Mouse (Mus musculus) mouse embryonic stem cell (cell line): ENCODE data around the gene Phactr1.

ENCODE experiments used
- in situ Hi-C, 2 experiments: fragments of 300-500 bp; cut with MboI; formaldehyde crosslinking; loops; 1 replicate in 1 of 2; 3 replicates in 1 of 2; pipeline ENCODE4 v1.14.3; 2019 to 2020; ENCODE audit warnings: low sequenced_read_pairs in 2 of 2, low pct_unique_long_range_greater_than_20kb in 1 of 2, mixed read lengths in 1 of 2; ENCODE audit not compliant: unreplicated experiment in 1 of 2

Phactr1 gene

DNA sequence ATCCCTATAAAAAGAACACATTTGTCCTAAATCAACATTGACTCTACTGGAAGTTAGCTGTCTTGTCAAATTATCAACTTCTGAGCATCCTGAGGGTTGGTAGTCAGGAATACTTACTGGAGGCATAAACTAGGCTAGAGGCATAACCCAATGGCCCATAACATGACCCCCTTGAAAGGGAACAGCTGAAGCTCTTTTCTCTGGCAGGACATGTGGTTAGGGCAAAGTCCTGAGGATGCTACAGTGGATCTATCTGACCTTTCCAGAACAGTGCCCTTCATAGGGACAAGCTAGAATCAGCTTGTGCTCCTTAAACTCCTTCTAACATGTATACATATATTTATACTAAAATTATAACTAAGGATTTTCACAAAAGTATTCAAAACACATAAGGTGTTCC, 61.8 kb downstream of the Phactr1 start:
- in situ Hi-C loops, result no loop called here

DNA sequence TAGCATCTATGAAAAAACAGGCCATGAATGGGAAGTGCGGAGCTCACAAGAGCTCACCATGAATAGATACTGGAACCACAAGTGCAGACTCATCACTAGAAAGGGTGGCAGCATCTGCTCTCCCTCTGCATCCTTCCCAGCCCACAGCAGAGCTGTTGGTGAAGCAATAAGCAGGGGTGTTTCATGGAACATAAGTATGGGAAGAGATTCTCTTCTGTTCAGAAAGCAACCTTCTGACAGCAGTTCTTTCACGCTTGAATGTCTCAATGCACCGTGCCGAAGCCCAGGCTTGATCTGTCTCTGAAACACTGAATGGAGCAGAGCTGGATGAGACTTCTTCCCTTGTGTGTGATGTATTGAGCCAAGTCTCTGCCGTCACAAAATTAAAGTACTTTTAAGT, 64.0 kb downstream of the Phactr1 start:
- in situ Hi-C loops, result no loop called here

- in situ Hi-C loops, result no loop called here
Observed at GRCm38 (mm10) chr13:42757654-42758400, 77.4 kb downstream of the Phactr1 start.

DNA sequence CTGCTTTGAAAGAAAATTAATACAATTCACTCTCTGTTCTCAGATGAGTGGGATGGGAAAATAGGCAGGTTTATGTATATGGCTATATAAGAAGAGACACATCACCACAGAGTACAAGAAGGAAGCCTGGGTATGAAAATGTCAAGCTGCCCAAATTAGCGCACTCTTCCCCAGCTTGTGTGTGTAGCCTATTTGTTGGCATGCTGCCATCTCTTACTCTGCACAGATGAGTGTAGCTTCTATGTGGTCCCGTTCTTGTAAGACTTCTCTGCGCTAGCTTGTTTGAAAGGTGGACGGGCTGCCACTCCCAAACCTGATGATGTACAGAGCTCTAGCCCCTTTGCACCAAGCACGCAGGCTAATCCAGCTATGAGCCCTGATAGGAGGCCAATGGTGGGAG, 78.7 kb downstream of the Phactr1 start:
- in situ Hi-C loops, result no loop called here

DNA sequence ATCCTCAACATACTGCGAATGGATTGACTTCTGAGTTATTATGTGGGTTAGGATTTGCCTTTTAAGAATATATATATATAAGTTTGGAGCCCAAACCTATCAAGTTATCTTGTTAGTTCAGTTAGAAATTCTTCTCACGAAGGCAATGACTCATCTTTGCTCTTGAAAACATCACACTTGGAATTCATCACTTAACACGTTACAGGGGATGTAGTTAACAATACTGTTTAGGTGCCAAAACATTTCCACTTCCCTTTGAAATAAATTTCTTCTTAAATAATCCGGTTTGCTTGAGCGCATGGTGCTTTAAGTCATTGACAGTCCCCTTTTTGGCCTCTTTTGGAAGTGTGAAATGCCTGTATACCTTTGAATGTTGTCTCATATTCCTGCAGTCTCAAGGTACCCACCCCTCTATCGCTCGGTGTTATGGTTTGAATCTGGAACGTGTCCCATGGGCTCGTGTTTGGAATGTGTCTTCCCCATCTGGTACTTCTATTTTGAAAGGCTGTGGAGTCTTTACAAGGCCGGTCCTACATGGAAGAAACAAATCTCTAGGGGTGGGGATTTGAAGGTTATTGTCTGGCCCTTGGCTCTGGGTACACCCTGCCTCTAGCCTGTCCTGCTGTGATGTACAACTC, 80.6 kb downstream of the Phactr1 start:
- in situ Hi-C loops, result no loop called here

- in situ Hi-C loops, result no loop called here
Observed at GRCm38 (mm10) chr13:42772314-42772713, 91.9 kb downstream of the Phactr1 start.

DNA sequence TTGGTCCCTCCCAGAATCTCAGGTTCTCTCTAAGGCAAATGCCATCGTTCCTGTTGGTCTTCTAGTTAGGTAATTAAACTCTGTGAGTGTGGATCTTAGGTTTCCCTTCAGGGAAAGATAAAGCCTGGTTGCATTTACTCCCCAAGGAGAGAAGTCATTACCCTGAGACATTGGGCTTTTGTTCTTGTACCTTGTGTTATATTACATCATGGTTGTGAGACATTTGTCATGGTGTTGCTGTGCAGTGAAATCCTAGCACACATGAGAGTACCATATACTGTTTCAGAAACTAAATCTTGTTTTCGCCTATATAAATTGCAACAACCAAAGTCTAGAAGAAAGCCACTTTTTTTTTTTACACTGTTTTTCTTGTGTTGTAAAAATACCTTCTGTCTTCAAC, 93.6 kb downstream of the Phactr1 start:
- in situ Hi-C loops, result no loop called here

DNA sequence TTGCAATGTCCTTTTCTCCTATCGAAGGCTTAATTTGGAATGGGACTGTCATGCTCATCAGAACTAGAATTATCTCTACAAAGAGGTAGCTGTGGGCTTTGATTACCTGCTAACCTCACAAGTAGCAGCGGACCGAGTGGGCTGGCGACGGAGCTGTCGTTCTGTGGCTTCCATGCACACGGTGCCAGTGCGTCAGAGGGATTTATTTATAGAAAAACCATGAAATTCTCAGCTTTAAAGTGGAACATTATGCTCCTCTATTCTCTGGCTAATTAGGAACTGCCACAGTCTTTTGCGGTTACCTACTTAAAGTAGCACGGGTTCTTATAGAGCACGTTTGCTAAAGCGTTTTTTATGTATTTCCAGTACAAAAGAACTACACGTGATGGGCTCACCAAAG, 101.7 kb downstream of the Phactr1 start:
- in situ Hi-C loops, result loop anchor here (10.0 to 25.0 kb wide), 2 partner anchors 157 to 170 kb away; no protein-coding TSS in a partner anchor

GRCm38 (mm10) chr13:42789221-42789620, 108.8 kb downstream of the Phactr1 start:
- in situ Hi-C loops, result loop anchor here (10.0 to 25.0 kb wide), 2 partner anchors 164 to 177 kb away; no protein-coding TSS in a partner anchor

DNA sequence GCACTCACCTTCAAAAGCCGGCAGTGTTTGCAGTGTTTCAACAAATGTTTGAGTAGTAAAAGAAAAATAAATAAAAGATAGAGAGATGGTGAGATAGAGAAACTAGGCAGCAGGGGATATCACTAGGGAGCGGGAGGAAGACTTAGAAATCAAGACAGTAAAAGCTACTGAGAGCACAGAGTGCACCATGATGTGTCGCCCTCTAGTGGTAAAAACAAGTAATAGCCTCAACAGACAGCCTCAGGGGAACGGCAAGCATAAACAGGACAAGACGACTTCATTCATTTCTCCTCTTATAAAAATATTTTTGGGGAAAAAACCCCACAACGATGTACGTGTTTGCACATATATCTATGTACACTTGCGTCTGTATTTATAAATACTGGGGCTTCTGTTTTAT, 111.9 kb downstream of the Phactr1 start:
- in situ Hi-C loops, result loop anchor here in 1 of 2 experiments (25.0 kb wide), 1 partner anchor 180 kb away; no protein-coding TSS in a partner anchor

- in situ Hi-C loops, result no loop called here
Observed at GRCm38 (mm10) chr13:42800523-42800922, 120.1 kb downstream of the Phactr1 start.

DNA sequence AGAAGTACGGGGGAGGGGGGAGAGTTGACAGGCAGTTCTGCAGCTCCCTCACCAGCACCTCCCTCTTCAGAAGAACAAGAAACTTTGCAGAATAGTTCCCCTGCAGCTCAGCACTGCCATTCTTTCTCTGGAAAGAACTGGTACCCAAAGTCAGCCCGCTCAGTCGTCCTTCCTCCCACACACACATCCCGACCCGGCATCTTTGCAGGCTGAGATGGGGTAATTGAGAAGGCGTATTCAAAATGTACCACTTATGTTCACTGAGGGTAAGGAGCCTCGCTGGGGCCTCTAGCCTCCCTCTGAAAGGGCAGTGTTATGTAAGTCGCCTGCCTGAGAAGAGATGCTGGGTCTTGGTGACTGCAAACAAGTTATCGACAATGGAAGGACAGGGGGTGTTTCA, 123.9 kb downstream of the Phactr1 start:
- in situ Hi-C loops, result no loop called here

DNA sequence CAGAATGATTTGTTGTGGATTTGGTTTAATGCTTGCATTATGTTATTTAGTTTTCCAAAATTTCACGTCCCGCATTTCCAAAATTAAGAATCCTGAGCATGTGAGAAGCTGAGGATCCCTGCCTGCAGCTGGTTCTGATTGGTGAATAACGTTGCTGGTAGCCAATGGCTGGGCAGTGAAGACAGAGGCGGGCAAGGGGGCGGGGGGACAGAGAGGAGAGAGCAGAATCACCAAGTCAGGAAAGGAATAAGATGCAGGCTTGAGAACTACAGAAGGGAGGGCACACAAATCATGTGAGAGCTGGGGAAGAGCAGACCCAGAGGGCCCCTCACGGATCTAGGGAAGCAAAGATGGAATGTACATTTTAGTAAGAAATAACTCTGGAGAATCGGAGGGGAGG, 132.3 kb downstream of the Phactr1 start:
- in situ Hi-C loops, result no loop called here

DNA sequence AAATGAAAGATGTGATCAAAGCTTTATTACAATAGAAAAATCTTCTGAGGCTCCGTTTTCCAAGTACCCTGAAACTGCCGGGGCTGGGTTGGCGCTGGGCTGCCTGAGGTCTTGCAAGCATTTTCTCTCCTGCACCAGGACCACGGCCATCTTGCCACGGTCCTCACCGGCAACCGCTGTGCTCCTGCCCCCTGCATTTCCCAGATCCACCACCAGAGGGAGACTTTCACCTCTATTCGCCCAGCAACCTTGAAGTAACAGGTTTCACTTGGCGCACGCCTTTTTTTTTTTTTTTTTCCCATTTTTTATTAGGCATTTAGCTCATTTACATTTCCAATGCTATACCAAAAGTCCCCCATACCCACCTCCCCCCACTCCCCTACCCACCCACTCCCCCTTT, 138.0 kb downstream of the Phactr1 start:
- in situ Hi-C loops, result no loop called here

GRCm38 (mm10) chr13:42820513-42820912, 140.1 kb downstream of the Phactr1 start:
- in situ Hi-C loops, result no loop called here

DNA sequence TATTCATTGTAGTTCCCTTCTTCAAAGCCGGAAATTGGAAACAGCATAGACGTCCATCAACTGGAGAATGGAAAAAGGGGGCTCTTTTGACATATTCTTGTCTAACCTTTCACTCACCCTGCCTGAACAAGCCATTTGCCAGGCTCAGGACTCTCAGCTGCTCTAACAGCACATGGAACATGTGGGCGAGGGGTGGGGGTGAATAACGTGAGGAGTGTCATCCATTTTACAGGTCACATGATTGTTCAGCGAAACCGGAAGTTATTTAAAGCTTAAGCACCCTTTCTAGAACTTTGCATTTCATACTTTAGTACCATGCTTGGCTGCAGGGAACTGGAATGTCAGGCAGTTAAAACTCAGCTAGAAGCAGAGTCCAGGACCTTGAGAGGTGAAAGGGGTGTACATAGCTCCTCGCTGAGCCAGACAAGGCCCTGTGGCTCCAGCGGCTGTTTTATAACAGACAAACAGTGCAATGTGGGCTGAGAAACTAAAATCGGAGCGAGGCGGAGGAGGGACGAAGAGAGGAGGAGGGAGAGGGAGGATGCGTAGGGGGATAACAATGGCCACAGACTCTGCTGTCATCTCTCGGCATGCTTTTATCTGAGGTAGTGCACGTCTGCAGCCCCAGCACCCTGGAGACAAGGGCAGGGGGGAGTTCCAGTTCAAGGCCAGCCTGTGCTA, 141.1 kb downstream of the Phactr1 start:
- in situ Hi-C loops, result no loop called here

GRCm38 (mm10) chr13:42822545-42822944, 142.1 kb downstream of the Phactr1 start:
- in situ Hi-C loops, result no loop called here

GRCm38 (mm10) chr13:42823875-42824274, 143.5 kb downstream of the Phactr1 start:
- in situ Hi-C loops, result no loop called here

GRCm38 (mm10) chr13:42826602-42827001, 146.2 kb downstream of the Phactr1 start:
- in situ Hi-C loops, result no loop called here
